Mouse (Mus musculus): ENCODE measurements around the gene Sohlh2. TPM values are rescaled to one million over a fixed set of nuclear protein-coding genes. Genes with fewer than 3 reads are reported as not detected.
A peak's percentile ranks its signal among the peaks of the same experiment; 100 is the strongest.

The Sohlh2 gene
- total RNA-seq, 4 experiments from 2014 or later, result not detected

DNA sequence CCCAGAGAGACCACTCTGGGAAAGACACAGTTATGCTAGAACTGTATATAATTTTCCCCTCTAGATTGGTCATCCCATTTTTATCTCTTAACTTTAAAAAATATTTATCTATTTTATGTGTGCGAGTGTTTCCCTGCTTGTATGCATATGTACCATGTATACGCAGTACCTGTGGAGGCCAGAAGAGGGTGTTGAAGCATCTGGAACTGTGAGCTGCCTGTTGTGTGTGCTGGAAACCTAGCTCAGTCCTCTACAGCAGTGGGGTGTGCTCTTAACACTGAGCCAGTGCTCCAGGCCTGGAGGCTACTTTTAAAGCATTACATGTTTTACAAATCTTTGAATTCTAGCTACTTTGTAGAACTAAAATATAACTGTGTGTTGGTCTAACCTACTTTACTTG is 24.6 kb downstream of the Sohlh2 start:
- DNase-seq (ENCODE audit: low spot score in 2 of 2), result no peak

DNA sequence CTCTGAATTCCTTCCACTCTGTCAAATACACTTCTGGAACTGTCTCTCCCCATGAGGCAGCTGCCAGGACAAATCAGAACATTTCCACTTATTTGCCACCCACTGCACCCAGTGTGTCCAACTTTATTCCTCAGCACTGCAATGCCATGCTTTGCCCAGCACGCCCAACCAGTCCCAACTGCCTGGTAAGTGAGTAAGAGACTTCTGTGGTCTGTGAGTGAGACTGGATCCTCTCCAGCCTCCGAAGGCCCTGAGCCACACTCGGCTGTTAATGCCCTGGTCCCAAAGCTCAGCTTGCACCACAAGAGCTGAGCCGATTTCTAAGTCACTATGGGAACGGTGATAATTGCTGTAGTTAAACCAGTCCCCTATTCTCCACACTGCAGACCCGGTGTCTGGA is 25.8 kb downstream of the Sohlh2 start:
- DNase-seq (ENCODE audit: low spot score in 2 of 2), result no peak

DNA sequence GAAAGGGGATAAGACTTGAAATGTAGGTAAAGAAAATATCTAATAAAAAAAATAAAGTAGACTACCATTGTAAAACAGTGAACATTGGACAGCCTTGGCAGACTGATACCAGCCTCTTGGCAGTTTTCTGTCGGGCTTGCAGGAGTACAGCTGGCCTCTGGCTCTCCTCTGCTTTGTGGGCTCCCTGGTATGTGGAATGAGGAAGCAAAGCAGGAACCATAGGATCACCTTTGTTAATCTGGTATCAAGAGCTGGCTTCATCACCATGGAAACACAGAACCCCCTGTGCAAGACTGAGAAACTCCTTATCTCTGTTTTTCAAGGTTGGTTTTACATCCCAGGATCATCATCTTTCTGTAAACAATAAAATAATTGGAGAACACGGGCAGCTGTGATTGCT is 30.4 kb downstream of the Sohlh2 start:
- no peak for DNase-seq (ENCODE audit: low spot score in 2 of 2)

DNA sequence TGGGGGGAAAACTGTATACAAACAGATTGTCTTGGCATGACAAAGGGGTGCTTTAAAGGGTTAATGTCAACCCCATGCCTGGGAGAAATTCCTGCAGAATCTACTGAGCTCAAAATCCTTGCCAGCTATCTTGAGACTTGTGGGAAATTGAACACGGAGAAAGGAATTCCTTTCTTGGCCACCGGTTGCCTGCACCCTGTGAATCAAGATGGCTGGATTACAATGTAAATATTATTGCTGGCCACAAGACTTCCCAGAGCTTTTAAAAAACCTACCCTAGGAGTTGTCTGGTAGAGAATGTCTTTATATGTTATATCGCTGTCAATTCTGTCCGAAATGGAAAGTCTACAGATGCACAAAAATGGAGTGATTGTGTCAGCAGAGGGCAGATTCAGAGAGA is 32.0 kb downstream of the Sohlh2 start:
- no peak for DNase-seq (ENCODE audit: low spot score in 2 of 2)

DNA sequence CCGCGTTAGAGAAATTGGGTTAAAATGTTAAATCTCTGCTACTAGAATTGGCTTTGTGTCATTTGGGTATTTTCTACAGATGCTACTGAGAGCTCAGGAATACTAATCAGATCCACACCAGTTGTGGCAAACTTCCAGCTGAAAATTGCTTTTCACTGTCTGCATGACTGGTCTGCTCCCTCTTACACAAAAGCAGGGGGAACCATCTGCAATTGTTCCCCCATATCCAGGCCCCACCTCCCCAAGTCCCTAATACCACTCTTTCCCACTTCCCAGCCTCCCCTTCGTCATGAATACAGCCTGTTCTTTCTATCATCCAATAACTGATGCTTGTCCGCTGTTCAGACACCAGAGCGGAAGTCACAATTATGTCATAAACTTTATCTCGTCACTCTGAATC is 32.6 kb downstream of the Sohlh2 start:
- DNase-seq (ENCODE audit: low spot score in 2 of 2), result no peak

DNA sequence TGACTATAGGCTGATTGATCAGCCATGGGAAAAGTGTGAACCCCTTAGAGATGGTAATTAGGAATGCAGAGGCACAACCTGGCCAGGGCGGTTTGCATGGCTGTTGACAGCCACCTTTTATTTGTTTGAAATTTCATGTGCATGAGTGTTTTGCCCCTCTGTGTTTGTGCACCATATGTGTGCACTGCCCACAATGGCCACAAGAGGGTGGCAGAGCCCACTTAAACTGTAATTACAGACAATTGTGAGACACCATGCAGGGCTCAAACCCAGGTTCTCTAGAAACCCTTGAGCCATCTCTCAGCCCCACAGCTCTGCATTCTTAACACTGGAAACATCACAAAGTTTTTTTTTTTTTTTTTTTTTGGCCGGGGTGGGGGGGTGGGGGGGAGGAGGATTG is 40.7 kb downstream of the Sohlh2 start:
- DNase-seq (ENCODE audit: low spot score in 2 of 2), result no peak

DNA sequence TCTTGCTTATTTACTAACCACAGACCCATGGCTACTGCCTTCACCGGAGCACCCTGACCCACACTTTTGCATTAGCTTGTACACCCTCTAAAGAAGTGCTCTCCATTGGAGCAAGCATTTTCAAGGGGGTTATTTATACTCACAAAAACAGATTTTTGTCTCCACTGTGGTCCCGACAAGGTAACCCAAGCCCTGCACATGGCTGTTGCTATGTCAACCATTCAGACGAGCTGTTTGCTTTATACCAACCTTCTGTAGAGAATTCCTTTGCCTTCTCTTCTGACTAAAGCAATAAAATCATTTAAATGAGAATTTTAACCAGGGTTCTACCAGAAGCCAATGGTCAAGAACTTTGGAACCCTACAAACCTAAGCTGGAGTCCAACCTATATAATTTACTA is 42.0 kb downstream of the Sohlh2 start:
- no peak for DNase-seq (ENCODE audit: low spot score in 2 of 2)

DNA sequence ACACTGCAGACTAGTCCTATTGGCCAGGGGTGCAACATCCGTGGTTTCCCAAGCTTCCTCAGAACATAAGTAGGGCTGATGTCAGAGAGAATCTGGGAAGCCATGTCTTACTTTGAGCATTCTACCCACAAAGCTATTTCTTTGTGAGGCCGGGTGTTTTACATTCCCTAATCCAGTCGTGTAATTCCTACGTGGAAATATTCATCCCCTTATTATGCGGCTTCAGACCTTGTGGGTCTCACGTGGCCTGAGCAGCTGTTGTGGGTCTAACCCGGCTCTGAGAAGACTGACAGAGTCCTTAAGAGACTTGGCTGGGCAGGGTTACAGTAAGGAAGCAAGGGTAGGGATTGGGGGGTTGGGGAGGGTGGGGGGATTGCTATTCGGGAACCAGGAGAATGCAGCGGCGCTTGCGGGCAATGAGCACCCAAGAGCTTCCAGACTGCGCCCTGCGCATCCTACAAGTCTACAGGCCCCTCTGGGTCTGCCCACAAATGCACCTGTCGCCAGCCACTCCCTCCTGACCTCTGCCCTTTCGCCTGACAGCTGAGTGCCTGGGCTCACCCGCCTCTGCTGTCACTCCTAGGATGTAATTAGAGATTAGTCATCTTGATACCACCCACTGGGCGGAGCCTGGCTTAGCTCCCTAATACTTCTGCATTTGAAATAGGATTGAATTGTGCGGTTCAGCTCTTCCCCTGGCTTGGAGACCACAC is 44.8 kb downstream of the Sohlh2 start:
- no peak for DNase-seq (ENCODE audit: low spot score in 2 of 2)

DNA sequence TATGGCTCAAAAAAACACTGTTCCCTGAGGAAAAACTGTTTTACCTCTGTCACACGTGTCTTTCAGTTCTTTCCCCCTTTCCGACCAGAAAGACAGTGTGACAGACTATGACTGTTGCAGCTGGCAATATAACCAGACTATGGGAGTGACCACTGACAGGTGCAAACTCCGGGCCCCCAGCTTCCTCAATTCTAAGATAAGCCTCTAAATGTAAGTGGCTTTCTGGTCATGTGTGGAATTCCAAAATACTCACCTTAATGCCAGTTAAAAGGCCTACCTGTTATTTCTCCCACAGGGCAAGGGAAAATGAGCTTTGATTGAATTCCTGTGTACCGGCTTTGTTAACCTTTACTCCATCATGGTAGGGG is 45.4 kb downstream of the Sohlh2 start:
- DNase-seq (ENCODE audit: low spot score in 2 of 2), result no peak

DNA sequence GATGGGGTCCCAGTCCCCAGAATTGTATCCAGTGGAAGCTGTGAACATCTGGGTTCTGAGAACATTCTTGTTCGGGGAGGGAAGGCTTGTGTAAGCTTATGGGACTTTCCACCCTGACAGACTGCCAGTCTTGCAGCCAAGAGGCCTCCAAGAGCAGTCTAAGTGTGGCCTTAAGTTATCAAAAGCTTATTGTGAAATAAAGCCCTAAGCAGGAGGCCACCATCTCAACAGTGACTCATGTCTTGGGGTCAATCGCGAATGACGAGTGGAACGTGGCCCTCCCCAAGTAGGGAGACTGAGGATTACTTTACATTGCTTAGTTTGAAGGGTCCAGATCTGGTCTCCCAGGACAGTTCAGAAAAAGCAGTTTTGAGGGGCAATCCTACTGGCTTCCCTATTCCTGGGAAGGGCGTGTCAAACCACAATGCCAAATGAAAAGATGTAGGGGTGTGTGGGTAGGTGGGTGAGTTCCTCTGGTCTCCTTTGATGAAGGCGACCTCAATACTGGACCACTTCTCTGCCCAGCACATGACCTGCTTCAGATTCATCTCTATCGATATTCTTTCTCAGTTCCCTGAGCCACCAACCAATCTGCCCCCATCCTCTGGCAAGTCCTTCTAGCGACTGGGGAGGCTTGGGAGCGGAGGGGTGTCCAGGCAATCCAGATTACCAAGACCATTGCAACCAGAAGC is 60.0 kb downstream of the Sohlh2 start, which contains the start of gene Dclk1:
Dclk1 (plus strand) TSS at position 635 of the 692 bp plus-strand sequence.
- no peak for DNase-seq (ENCODE audit: low spot score in 2 of 2)

DNA sequence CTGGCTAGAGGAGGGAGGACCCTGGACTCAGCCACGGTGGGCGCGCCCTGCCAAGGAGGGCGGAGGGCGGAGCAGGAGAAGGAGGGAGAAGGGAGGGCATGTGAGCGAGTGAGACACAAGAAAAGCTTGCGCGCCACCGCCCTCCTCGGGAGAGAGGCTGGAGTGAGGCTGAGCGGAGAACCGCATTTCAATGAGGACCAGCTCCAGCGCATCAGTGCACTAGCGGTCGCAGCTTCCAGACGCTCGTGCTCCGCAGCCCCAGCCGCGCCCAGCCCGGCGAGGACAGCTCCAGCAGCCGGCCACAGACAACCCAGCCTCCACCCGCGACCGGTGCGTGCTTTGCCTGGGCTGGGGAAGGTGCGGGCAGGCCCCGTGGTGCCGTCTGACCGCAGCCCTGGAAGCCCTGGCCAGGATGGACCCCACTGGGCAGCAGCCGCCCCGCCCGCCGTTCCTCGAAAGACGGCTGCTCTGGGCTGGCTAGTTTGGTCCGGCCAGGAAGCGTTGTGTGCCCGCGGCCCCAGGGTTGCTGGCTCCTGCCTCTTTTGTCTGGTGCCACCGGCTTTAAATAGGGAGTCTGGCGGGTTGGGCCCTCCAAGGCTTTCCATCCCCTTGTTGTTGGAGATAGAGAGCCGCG is 60.7 kb downstream of the Sohlh2 start:
- peak; percentile 77 to 80 for DNase-seq (ENCODE audit: low spot score in 2 of 2)

DNA sequence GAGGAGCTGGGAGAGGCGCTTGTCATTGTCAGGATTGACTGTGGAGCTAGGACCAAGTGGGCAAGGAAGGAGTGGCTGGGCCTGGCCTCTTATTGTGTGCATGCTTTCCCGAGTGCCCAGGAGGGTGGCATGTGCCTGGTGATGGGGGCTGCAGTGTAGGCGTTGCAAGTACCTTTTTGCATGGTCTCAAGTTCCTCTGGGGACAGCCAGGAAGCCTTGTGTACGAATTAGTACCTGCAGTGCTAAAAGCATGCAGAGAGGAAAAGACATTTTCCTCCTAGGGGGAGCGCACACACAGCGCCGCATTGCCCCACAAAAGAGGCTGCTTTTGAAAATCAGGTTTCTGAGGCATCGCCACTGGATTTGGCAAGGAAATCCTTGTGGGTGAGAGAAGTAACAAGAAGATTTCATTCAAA is 61.2 kb downstream of the Sohlh2 start:
- peak; percentile 43 to 51 for DNase-seq (ENCODE audit: low spot score in 2 of 2)

DNA sequence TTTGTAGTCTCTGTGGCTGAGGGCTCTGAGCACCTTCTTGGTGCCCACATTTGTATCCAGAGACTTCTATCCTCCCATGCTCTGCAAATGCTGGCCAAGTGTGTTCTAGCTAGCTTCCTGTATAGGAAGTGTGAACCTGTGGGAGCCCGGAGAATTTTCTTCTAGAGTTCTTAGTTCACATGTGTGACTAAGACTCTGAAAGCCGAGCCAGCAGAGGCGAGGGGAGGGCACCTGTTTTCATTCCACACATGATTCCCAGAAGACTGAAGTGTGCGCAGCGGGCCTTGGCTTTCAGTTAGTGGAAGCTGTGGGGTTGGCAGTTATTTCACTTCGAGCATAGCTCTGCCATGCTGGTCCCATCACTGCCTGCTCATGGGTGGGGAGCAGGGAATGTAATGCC is 62.3 kb downstream of the Sohlh2 start:
- DNase-seq (ENCODE audit: low spot score in 2 of 2), result peak in 1 of 2 experiments; percentile 47

DNA sequence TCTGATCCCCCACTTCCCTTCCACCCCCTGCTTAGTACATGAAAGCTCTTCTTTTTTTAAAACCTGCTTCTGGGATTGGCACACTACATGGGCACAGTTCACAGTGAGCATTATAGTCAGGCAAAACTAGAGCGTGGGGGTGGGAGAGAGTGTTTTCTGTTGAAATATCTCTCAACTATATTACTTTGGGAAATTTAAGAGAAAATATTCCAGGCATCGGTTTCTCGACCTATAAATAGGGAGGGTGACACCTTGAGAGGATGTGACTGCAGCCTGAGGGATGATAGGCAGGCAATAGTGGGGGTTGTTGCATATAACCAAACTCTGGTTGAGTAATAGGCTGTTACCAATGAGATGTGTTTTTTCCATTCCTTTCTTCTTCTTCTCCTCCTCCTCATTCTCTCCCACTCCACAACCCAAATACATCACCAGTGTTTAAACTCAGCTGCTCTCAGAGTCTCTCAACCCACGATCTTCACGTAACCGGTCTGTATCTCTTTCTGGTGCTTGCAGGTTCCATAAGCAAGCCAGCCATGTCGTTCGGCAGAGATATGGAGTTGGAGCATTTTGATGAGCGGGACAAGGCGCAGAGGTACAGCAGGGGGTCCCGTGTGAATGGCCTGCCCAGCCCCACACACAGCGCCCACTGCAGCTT is 64.9 kb downstream of the Sohlh2 start:
- DNase-seq (ENCODE audit: low spot score in 2 of 2), result peak in 1 of 2 experiments; percentile 60

DNA sequence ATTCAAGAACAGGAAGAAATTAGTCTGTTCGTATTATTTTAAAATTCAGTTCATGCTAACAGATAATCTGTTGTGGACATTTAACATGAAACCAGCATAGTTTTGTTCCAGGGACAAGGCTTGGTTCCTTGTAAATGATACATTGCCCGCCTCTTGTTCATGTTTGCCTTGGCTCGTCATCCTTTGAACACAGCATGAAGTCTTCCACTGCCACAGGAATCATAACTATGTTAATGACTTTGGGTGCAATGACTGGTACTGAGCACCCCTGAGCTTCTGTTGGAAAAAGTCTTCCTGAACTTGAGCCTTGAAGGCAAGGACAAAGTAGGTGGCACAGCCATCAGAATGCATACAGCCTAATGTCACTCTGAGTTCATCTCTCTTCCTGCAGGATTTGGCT is 66.2 kb downstream of the Sohlh2 start:
- no peak for DNase-seq (ENCODE audit: low spot score in 2 of 2)

DNA sequence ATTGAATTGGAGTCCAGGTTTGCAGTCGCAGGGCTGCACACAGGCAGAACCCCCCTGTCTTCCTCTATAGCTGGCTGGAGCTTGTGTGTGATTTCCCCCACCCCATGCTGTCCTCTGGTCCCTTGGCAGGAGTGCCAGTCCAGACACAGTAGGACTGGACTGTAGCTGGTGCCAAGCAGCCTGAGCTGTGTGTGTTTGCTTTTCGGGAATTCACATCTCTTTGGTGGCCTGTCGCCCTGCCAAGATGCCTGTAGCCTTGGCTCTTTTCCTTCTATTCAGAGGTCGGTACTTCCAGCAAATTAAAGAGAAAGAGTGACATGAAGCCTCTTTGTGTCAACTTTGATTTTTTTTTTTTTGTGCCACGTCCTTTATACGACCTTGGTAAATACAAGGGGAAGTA is 66.7 kb downstream of the Sohlh2 start:
- peak in 1 of 2 experiments; percentile 59 for DNase-seq (ENCODE audit: low spot score in 2 of 2)

DNA sequence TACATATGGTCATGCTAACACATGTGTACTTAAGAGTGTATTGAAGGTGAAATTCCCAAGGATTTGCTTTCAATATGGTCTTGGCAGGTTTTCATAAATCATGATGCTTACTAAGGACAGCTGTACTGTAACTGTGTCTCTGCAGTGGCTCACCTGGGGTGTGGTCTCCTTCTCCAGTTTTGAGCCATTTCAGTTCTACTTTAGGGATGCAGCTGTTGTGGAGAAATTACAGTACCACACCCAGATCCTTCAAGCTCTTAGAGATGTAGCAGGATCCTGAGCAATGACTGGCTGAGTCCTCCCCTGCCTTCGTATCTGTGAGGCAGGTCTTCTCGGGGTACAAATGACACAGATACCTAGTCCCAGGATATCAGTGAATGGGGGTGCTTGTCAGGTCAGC is 68.8 kb downstream of the Sohlh2 start:
- DNase-seq (ENCODE audit: low spot score in 2 of 2), result no peak

Small RNA genes within 50 kb of the gene (microRNA-seq; reads per million reads assigned to microRNA genes)
- gene Gm22029, result 0 reads per million in 2 experiments

Other genes starting within 250 kb of the Sohlh2 start
- gene Ccna1, start 126.5 kb upstream of the Sohlh2 start, total RNA-seq (2022), result 1 to 10 TPM in 3 of 4 experiments, under 1 TPM in 1; 0.65 to 2.5 (median 1.8) TPM
- gene Spg20, start 69.9 kb upstream of the Sohlh2 start, total RNA-seq (2022), result 10 to 100 TPM; 35.8 to 43.6 (median 42.7) TPM
- under 1 TPM in 3 of 4 experiments, not detected in 1; 0.33 to 0.84 (median 0.57) TPM for gene Ccdc169, start 44.7 kb upstream of the Sohlh2 start, total RNA-seq (2022)
- 100 to 1,000 TPM; 716 to 851 (median 782) TPM for gene Dclk1, start 60.3 kb downstream of the Sohlh2 start, total RNA-seq (2022)